Mouse (Mus musculus): ENCODE data around the gene Rpl34. TPM values are rescaled to one million over a fixed set of nuclear protein-coding genes. Genes with fewer than 3 reads are reported as not detected.

The Rpl34 gene
- total RNA-seq, 4 experiments from 2014 or later = 681 to 726 (median 704) TPM

Other genes starting within 250 kb of the Rpl34 start
- gene Etnppl, start 113.0 kb downstream of the Rpl34 start, total RNA-seq (2022) = under 1 TPM; 0.17 to 0.49 (median 0.28) TPM
- 100 to 1,000 TPM; 102 to 120 (median 116) TPM for gene Ostc, start 21.0 kb downstream of the Rpl34 start, total RNA-seq (2022)

Data from adrenal gland, adult 8-10 months (tissue).